Mouse (Mus musculus) kidney, adult 11 months (tissue): ENCODE measurements around the gene Elp4.

ENCODE experiments used
- DNase-seq: peaks from one replicate; pipeline ENCODE4 v3.0.0; 2022

Elp4 gene

DNA sequence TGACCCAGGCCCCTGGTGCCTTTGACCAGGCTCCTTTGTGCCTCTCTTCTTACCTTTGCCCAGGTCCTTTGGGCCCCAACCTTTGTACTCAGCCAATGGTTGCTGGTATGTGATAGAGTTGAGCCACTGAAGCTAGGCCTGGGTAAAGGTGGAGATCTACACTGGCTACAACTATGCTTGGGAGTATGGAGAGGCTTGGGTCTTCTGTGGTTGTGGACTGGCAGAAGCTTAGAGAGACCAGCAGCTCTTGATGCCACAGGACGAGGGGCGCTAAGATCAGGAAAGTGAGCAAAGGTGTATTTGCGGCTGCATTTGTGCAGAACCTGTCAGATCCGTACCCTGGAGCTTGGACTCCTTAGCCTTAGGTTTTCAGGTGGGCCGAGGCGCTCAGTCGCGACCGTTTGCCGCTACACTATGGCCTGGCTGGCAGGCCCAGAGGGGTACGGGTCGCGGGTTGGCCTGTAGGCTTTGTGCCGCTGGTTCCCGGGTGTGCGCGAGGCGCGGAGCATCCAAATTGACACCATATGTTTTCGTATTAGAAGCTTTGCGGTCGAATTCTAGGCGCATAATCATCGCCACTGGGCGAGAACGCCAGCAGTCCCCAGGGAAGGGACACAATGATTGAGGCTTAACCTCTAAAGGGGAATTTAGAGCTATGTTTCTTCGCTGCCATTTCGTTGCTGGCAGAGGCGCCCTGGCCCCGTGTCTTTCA lies 223.2 kb downstream of the Elp4 start:
- DNase-seq = no peak

DNA sequence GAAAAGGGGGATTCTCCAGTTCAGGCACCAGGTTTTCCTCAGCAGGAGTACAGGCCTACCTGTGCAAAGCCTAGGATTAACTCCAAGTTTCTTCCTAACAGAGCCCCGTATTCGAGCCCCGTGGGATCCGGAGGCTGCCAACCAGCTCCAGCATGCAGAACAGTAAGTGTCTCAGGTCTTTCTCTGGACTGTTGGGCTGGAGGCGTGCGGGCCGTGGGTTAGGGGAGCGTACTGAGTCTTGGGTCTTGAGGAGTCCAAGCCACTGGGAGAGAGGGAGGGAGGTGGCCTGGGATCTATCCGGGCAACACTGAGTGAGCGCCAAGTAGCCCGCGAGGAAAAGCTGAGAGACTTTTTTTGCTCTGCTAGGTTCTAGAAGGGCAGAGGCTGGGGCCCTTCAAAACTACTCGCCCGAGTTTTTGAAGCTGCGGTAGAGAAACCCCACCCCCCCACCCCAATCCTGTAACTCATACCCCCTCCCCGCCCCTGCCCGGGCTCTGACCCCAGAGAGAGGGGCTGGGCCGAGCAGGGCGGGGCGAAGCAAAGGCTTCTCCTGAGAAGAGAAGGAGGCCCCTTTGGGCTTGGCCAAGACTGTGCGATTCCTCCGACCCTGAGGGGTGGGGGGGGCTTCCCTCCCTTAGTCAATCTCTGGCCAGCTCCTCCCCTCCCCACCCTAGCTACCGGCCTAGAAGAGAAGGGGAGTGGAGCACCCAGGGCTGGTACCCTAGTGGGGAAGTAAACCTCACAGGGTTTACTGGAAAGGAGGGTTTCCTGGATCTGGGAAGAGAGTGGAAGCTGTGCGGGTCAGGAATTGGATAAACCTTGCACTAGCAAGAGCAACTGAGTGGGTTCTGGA lies 224.0 kb downstream of the Elp4 start:
- DNase-seq = no peak

DNA sequence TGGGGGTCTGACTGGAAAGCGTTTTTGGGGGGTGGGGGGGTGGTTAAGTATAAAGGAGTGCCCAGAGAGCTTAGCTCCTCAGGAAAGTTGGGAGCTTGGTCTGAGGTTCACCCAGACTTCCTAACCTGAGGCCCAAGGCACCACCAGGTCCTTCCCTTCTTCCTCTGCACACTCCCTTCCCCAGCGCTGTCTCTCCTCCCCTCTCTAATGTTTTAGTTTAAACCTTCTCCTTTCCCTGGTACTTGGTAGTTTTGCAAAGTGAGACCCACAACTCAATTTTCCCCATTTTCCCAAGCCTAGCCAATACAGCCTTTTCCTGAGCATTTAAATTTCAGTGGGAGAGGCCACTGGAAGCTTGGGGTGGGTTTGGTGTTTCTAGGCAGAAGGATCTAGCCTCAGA lies 225.0 kb downstream of the Elp4 start:
- DNase-seq = no peak

DNA sequence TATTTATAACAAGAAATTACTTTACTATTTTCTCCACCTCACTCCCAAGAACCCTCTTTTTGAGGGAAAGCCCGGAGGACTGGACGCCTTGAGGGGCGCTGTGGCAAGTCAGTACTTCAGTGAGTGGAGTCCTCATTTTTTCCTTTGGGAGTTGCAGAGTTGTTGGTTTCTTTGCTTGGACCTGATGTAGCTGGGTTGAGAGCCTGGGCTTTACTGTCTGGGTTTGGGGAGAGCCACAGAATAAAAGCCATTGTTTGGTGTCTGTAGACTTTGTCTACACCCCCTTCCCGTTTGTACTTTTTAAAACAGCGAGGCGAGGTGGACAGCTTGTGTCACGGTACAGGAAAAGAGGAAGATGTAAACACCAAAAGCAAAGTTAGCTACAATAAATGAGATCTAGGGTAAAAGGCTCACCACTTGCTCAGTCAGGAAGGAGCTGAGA lies 225.5 kb downstream of the Elp4 start:
- no peak for DNase-seq

DNA sequence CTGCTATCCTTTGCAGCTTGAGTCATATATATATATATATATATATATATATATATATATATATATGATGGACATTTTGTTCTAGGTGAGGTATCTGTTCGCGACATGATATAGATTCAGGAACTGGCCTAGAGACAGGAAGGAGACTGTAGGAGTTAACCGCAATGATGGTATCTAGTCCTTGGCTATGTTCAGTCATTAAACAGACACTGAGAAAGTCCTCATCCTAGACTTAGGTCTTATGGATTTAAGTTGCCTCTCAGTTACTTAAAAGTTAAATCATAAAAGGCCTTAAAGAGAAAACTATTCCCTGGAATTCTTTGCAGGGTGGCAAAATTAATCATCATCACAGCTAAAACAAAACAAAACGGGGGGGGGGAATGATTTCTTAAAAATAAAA lies 226.1 kb downstream of the Elp4 start:
- no peak for DNase-seq

DNA sequence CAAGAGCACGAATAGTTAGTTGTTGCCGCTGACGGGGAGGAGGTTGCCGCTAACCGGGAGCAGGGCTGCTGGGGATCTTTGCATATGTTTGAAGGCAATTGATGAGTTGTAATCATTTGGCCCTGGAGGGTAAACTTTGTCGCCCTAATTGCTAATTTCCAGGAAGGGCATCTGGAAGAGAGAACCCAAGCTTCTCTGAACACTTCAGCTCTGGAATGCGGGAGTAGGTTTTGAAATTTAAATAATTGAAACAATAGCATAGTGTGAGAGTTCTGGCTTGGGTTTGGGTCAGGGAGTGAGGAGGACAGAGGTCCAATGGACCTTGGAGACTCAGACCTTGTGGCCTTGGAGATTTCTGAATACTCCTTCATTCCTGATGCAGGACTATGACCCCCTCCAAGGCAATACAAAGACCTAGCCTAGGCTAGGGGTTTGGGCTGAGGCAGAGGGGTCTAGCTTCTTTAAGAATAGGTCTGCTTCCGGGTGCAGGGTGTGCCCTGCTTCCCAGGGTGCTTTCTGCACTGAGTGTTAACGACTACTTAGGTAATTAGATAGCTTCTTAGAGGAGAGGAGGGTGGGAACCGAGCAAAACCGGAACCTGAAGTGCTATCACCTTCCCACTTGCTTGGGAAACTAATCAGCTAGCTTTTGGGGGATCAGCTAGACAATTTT lies 226.8 kb downstream of the Elp4 start:
- DNase-seq = no peak

DNA sequence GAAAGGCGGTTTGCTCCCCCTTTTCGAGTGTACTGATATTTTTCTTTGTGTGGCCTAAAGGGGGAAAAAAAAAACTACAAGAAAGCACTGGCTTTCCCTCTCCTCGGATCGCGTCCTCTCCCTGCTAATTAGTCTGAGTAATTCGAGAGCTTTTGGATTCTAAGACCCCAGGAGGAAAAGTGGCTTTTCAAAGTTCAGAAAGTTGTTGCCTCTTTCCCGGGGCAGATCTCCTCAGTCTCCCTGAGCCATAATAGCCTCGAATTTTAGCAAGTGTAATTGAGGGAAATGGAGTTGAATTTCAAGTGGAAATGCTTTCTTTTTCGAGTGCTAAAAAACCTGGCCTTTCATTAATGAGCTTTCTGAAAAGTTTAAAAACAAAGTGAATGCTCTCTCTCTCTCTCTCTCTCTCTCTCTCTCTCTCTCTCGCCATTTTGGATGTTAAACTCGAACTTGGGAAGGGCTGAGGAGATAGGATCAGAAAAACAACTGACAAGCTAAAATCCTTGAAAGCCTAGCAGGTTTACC lies 227.4 kb downstream of the Elp4 start:
- no peak for DNase-seq

DNA sequence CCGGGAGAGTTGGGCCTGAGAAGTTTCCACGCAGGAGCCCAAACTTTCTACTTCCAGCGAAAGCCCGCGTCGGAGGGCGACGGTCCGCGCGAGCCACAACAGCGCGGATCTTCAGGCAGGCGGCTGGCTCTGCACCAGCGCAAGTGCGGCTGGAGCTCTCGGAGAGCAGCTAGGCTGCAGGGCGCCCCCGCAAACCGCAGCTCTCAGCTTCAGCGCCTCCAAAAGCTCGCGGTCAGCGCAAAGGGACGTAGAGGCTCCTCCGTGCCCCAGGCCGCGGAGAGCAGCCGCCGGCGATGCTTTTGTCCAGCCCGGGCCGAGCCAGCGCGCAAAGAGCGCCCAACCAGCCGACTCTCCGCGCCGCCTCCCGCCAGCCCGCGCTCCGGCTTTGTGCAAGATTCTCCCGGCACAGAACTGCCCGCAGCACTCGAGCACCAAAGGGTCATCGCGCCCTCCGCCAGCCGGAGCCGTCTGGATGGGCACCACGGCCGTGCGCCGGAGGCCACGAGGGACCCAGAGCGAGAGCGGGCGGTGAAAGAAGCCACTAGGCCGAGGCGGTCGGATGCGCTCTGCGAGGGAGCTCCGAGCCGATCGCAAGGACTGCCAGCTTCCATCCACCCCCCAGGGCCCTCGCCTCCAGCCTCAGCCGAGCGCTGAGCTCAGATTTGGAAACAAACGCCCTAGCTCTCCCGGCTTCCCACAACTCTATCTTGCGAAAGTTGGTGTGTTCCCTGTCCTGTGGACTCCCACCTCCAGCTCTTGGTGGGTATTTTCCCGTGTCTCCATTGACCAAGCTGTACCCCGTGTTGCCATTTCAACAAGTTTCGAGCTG lies 228.1 kb downstream of the Elp4 start:
- DNase-seq = no peak

DNA sequence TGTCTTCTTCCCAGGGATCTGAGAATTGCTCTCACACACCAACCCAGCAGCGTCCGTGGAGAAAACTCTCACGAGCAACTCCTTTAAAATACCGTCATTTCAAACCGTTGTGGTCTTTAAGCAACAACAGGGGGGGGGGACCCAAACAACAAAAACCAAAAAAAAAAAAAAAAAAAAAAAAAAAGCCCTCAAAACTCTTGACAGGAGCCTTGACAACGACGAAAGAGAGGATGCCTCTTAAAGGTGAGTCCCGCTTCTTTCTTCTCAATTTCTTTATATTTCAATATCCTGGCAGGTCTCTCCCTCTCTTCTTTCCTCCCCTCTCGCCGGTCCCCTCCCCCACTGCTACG lies 228.7 kb downstream of the Elp4 start:
- no peak for DNase-seq

DNA sequence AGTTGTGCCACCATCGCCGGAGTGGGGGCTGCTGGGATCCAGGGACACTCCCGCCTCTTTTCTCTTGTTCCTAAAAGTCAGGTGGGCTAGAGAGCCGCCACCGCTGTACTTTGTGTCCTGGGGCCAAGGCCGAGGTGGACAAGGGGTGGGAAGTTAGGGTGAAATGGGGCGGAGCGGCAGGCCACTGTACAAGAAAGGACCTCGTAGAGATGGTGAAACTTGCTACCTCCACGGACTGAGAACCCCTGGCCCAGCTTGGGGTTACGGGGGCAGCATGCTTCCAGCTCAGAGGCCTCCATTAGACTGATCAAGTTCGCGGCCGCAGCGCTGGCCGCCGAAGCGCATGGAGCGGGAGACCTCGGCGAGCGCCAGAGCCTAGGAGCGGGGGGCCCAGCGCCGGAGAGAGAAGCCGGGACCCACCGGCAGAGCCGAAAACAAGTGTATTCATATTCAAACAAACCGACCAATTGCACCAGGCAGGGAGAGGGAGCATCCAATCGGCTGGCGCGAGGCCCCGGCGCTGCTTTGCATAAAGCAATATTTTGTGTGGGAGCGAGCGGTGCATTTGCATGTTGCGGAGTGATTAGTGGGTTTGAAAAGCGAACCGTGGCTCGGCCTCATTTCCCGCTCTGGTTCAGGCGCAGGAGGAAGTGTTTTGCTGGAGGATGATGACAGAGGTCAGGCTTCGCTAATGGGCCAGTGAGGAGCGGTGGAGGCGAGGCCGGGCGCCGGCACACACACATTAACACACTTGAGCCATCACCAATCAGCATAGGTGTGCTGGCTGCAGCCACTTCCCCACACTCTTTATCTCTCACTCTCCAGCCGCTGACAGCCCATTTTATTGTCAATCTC lies 229.3 kb downstream of the Elp4 start:
- DNase-seq = no peak

DNA sequence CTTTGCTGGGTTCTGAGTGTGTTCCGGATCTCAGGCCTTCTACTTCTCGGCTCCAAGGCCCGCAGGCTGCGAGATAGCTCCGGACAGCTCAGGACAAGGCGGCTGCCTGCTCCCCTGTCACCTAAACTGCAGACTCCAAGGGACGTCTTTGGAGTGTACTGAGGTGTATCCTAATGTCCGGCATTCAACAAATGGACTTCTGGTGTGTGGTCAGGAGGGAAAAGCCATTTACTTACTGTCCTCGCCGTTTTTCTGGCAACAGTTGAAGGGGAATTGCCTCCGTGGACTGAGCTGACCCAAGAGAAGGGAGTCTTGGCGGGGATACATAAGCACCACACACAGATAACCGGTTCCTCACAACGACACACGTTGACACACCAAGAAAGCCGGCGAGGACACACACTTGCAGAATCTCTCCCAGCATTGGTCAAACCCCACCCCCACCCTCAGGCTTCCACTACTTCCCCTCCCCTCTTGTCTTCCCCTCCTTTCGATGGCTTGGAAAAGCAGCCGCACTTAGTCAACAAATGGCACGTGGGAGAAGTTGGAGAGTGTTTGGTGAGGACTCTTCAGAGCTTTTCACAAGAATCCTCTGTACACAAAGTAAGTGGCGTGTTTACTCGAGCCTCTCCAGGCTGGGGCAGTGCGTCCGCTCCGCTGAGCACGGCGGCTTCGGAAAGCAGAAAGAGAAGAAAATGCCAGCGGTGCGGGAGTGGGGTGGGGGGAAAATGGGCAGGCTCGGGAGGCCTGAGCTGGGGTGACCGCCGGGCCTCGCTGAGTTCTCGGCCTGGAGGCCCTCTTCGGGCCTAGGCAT lies 230.1 kb downstream of the Elp4 start:
- no peak for DNase-seq

DNA sequence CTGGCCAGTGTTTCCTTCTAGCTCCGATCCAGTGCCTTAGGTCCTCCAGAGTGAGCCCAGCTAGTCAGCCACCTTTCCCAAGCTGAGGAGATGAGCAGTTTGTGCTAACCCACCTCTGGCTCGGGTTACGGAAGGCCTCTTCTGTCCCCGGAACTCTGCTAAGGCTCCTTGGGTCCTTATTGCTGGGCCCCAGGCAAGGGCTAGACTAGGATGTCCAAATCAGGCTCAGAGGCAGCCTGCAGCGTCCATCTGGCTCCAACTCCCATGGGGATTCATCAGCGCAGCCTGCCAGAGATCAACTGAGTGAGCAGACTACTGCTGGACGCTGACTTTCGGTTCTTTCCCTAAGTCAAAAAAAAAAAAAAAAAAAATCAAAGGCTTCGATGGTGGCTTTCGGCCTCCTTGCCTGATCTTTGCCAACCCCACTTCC lies 230.7 kb downstream of the Elp4 start:
- DNase-seq = no peak

DNA sequence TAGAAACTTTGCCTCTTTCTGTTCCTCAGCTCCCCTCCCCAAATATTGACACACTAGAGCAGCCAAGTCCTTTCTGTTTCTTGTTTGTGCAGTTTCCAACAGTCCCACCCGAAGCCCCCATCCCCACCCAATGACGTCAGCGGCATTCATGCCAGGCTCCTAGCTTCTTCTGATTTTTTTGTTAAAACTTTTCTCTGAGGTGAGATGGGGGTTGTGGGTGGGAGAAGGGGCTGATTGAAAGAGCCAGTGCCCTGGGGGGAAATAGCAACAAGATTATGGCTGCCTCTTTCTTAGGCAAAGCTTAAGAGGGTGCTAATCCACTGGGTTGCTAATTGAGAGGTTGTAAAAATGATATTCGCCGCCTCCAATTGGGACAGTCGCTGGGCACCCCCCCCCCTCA lies 231.3 kb downstream of the Elp4 start:
- DNase-seq = no peak

DNA sequence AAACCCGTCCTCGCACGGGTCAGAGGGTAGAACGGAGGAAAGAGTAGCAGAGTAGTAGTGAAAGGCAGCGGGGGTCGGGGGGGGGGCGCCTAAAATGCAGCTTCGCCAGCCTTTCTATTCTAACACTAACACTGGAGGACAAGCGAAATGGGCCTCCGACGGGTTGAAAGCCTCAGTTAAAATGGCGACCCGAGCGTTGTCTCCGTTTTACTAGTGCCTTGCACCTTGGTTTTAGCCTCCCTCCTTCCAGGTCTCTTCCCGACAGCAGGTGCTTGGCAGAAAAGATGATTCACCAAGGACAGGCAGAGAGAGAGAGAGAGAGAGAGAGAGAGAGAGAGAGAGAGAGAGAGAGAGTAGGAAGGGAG lies 231.8 kb downstream of the Elp4 start:
- DNase-seq = no peak

DNA sequence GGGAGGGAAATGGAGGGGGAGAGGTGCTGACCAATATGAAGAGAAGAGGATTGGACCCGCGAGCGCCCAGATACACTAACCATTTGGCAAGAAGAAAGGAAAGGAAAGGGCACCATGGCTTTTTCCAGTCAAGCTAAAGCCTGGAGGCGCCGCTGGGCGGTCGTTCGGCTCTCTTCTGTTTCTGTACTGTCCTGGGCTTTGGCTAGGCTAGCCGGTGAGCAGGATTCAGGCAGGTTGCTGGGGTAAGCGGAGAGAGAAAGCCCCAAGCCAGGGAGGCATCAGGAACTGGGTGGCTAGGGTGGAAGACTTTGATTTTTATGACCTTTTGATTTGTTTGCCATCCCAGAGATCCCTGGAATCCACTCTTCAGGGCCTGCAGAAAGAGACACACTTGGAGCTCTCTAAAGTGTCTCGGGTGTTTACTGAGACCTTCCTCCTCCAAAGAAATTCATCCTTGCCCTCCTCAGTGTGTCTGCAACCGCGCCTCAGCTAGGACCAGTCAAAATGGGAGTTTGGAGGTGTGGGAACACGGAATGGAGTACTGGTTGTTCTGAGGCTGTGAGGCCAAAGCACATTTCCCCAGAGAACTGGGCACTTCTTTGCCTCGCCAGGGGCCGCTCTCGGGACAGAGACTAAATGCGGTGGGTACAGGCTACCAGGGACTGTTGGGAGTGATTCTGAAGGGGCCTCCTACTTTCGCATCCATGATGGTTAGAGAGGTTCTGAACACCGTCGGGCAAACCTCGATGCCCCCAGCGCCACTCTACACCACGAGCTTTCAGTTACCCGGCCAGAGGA lies 232.4 kb downstream of the Elp4 start:
- no peak for DNase-seq

DNA sequence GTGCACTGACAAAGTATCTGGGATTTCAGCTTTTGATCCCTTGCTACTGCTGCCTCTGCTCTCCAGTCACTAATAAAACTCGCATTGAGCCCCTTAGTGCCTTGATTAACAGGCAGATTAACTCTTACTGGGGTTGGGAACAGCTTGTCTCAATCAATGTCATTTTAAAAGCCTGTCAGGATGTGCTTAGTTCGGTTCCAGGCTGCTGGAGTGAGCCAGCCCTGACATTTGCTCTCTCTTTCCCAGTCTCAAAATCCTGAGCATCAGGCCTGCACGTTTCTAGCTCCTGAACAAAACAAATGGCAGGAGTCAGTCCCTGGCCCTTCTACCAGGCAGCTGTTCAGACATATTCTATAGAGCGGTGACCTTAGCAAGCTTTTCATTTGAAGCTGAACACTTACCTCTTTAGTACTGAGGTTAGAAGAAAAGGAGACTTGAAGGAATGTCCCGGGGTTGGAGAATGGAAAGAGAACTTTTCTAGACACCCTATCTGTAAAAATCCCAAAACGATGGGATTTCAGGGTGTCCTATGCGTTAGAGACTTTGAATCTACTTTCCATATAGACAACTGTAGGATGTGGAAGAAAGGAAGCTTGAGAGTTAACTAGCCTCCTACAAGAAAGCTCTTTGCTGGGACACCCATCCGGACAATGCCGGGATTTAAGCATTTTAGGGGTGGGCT lies 233.1 kb downstream of the Elp4 start:
- DNase-seq = no peak

DNA sequence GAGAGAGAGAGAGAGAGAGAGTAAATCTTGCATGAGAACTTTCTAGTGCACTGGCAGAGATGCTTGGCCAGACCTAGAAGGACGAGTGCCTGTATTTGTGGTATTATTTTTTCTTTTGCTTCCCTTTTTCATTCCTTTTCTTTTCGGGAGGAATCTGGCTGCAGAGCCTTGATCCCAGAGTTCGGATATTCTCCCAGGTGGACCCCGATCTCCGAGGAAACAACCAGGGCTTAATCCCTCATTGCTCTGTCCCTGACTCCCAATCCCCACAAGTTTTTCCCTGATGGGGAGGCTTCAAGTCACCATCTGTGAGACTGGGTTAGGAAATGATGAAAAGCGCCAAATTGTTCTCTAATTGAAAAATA lies 233.7 kb downstream of the Elp4 start:
- no peak for DNase-seq

DNA sequence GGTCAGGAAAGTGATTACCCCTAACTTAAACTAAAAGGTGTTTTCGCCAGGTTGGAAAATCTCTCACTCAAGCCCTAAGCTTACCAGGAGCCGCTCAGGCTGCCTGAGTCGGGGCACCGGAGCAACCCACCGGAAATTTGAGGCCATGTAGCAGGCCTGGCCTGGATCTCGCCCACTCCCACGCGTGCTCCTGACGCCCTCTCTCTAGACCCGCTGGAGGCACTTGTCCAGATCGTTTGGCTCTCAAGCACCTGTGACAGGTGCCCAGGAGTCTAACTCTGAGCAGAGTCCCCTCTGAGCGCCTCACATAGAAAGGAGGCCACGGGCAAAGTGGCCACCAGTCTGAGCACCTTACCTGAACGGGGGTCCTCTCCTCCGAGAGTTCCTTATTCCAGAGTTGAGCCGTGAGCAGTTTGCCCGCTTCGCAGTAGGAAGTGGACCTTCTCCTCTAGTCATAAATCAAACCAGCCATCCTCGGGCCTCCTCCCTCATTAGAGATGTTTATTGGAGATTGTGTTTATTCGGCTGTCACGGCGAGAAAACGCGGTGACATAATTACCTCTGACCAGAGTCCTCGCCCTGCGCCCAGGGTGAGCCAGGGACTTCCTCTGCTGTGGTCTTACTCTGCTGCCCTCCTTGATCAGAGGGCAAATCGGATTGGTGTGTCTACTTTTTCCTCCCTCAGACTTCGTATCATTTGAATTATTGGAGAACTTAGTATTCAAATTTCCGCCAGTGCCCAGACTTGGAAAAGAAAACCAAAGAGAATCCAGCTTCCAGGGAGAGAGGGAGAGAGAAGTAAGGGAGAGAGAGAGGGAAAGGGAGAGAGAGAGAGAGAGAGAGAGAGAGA lies 234.3 kb downstream of the Elp4 start:
- no peak for DNase-seq
